Mouse (Mus musculus): ENCODE results near the gene Lcn4.

DNA sequence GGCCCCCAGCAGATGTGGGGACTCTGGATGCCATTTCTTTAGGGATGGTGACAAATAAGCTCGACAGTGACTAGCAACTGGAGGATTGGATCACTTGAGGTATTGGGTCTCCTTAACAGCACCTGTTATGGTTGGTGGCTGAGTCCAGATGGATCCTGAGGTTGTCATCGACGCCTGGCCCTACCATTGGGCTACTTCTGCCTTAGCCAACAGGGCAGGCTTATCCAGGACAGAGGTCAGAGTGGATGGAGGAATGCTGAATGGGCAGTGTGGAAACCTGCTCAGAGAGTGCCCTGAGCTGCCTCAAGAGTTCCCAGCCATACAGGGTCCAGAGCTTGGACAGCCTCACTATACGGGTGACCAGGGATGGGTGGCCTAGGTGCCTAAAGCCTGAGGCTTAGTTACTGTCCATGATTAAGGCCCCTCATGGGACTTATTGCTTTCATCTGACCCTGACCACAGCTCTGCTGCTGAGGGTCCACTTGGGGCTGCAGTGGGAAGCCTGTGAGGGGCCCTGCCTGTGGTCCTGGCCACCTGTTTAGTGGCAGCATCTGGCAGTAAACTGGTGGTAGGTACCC lies 37.0 kb downstream of the Lcn4 start:
- TF ChIP-seq POLR2A (IDR thresholded peaks at IDR 0.05; ENCODE audit: borderline replicate concordance, extremely low read depth, low read depth, low read length) (no peak), CTCF (IDR thresholded peaks at IDR 0.05; ENCODE audit: insufficient read depth, low read length) (no peak)

All from lung, adult 2 months (tissue).